7 mouse cellular contexts compared by ENCODE assay signal in the genomic region with DNA sequence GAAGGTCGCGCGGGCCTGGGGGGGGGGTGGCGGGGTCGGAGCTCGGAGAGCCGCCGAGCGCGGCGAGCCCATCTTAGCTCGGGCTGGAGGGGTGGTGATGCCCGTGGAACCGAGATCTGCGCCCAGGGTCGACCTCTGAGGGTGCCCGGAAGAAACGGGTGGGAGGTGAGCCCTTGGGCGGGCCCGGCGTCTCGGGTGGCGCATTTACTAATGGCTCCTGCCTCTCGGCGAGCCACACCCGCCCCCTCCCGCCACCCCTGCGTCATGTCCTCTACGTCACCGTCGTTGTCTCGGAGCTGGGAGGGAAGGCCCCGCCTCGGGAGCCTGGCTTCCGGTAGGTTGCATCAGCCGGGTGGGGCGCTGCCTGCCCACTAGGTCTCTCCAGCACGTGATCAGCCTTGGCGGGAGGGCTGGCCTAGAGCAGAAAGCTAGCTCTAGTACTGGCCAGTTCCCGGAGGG. TPM values are rescaled to one million over a fixed set of nuclear protein-coding genes. Genes with fewer than 3 reads are reported as not detected.
DNase-seq lines count a peak whose midpoint lies in the region; ATAC-seq and TF ChIP-seq lines count a peak whose summit lies in the region.

No protein-coding gene starts in this region.

- WGBS in intestine, postnatal 0 days: under 1% methylated on average over 40 of the region's 40 CpGs
- WGBS in midbrain, embryonic 12.5 days: under 1% methylated on average over 40 of the region's 40 CpGs
- 1% methylated on average over 40 of the region's 40 CpGs for whole genome bisulfite sequencing in small intestine, adult 2 months

- peaks cover 19% of the 10 kb centered on the region for H3K36me3 ChIP-seq in intestine, postnatal 0 days (ENCODE audit: control insufficient read depth, insufficient read depth)
- peaks cover 15% of the 10 kb centered on the region for H3K36me3 ChIP-seq in midbrain, embryonic 12.5 days
- H3K36me3 ChIP-seq in small intestine, adult 2 months (ENCODE audit: control insufficient read depth, insufficient read depth, low read length): peaks cover 20% of the 10 kb centered on the region

- H3K4me3 ChIP-seq in intestine, postnatal 0 days (ENCODE audit: low read depth, low read length): peak overlapping the region; percentile 68
- H3K4me3 ChIP-seq in midbrain, embryonic 12.5 days: peak overlapping the region; percentile 81
- peak overlapping the region; percentile 82 for H3K4me3 ChIP-seq in small intestine, adult 2 months (ENCODE audit: low read depth, low read length)

- peak; percentile 50 for TF ChIP-seq CTCF in intestine, postnatal 0 days (IDR thresholded peaks at IDR 0.05; ENCODE audit: low read depth)
- no peak for TF ChIP-seq CTCF in small intestine, adult 2 months (IDR thresholded peaks at IDR 0.05; ENCODE audit: extremely low read depth, insufficient read length, insufficient replicate concordance, low read depth, low read length)

- peak overlapping the region; percentile 100 for H3K27ac ChIP-seq in intestine, postnatal 0 days (ENCODE audit: low read depth, low read length)
- H3K27ac ChIP-seq in midbrain, embryonic 12.5 days (replicated peaks): peak overlapping the region; percentile 98
- peak overlapping the region; percentile 74 for H3K27ac ChIP-seq in small intestine, adult 2 months (ENCODE audit: insufficient read depth, low read depth, low read length)

- DNase-seq in adrenal gland, adult 8-10 months: peak; percentile 97
- peak; percentile 98 for DNase-seq in embryo, embryonic 9.5 days (ENCODE audit: extremely low spot score)
- peak; percentile 93 to 96 for DNase-seq in gastrocnemius, postnatal 4 days (ENCODE audit: low spot score in 2 of 2)
- peak; percentile 98 for DNase-seq in left cerebral cortex, postnatal 4 days

- no peaks in the 10 kb centered on the region for H3K27me3 ChIP-seq in intestine, postnatal 0 days (replicated peaks; ENCODE audit: control insufficient read depth, insufficient read depth, low read length)
- no peaks in the 10 kb centered on the region for H3K27me3 ChIP-seq in midbrain, embryonic 12.5 days
- H3K27me3 ChIP-seq in small intestine, adult 2 months (ENCODE audit: control insufficient read depth, insufficient read depth, low read length): no peaks in the 10 kb centered on the region

- intact Hi-C loops in left cerebral cortex, postnatal 4 days (cut with DNase I): no loop called here

- no peaks in the 10 kb centered on the region for H3K4me1 ChIP-seq in intestine, postnatal 0 days (replicated peaks; ENCODE audit: control insufficient read depth, insufficient read depth, low read length)
- H3K4me1 ChIP-seq in midbrain, embryonic 12.5 days: peaks cover 12% of the 10 kb centered on the region
- peaks cover 3% of the 10 kb centered on the region; the same call in 1 of the 2 replicates for H3K4me1 ChIP-seq in small intestine, adult 2 months (ENCODE audit: control insufficient read depth, insufficient read depth, insufficient read length, low read length)

- peak overlapping the region; percentile 79 for H3K4me2 ChIP-seq in intestine, postnatal 0 days (replicated peaks; ENCODE audit: low read depth)
- H3K4me2 ChIP-seq in midbrain, embryonic 12.5 days (replicated peaks): peak overlapping the region; percentile 81

- peak overlapping the region; percentile 92 for H3K9ac ChIP-seq in intestine, postnatal 0 days (ENCODE audit: low read depth, low read length)
- H3K9ac ChIP-seq in midbrain, embryonic 12.5 days (replicated peaks): peak overlapping the region; percentile 98

- ATAC-seq in intestine, postnatal 0 days: peak; percentile 82
- peak; percentile 86 for ATAC-seq in midbrain, embryonic 12.5 days (ENCODE audit: low FRiP score, low read depth)

- no peaks in the 10 kb centered on the region for H3K9me3 ChIP-seq in intestine, postnatal 0 days (ENCODE audit: control insufficient read depth)
- no peaks in the 10 kb centered on the region for H3K9me3 ChIP-seq in midbrain, embryonic 12.5 days

- TF ChIP-seq POLR2A in small intestine, adult 2 months (IDR thresholded peaks at IDR 0.05; ENCODE audit: low read depth, low read length): peak; percentile 81

RNA-seq across cellular contexts. Expression of a gene that starts 0.5 kb away (rescaled TPM):
- 1,000 to 10,000 TPM in 3 of 4 experiments, 100 to 1,000 TPM in 1; 987 to 1,365 (median 1,077) TPM for total RNA-seq in adrenal gland, adult 8-10 months (2022)
- 100 to 1,000 TPM; 842 to 874 TPM for total RNA-seq in gastrocnemius, postnatal 4 days (2021)
- polyA plus RNA-seq in intestine, postnatal 0 days (2015; fragmentation: Nextera tagmentation; extraction: Ambion mirVana): 1,650 and 1,730 TPM in 2 replicates
- total RNA-seq in left cerebral cortex, postnatal 4 days (2021): 100 to 1,000 TPM; 642 to 677 TPM
- 1,467 and 1,563 TPM in 2 replicates for polyA plus RNA-seq in midbrain, embryonic 12.5 days (2016; fragmentation: Nextera tagmentation; extraction: Ambion mirVana)
- polyA plus RNA-seq in small intestine, adult 2 months (2012; rRNA removed): 49.3 and 102 TPM in 2 replicates

RNA-seq across cellular contexts. Expression of a gene that starts 14.0 kb away (rescaled TPM):
- total RNA-seq in adrenal gland, adult 8-10 months (2022): not detected
- total RNA-seq in gastrocnemius, postnatal 4 days (2021): not detected
- polyA plus RNA-seq in intestine, postnatal 0 days (2015; fragmentation: Nextera tagmentation; extraction: Ambion mirVana): 1.1 and 5.0 TPM in 2 replicates
- not detected for total RNA-seq in left cerebral cortex, postnatal 4 days (2021)
- 0.97 and 1.2 TPM in 2 replicates for polyA plus RNA-seq in midbrain, embryonic 12.5 days (2016; fragmentation: Nextera tagmentation; extraction: Ambion mirVana)
- 0.38 and 336 TPM in 2 replicates for polyA plus RNA-seq in small intestine, adult 2 months (2012; rRNA removed)

RNA-seq across cellular contexts. Expression of a gene that starts 35.7 kb away (rescaled TPM):
- 100 to 1,000 TPM in 2 of 4 experiments, 10 to 100 TPM in 2; 50.2 to 117 (median 83.7) TPM for total RNA-seq in adrenal gland, adult 8-10 months (2022)
- 1 to 10 TPM; 1.5 to 1.7 TPM for total RNA-seq in gastrocnemius, postnatal 4 days (2021)
- 10.0 and 10.4 TPM in 2 replicates for polyA plus RNA-seq in intestine, postnatal 0 days (2015; fragmentation: Nextera tagmentation; extraction: Ambion mirVana)
- total RNA-seq in left cerebral cortex, postnatal 4 days (2021): 100 to 1,000 TPM in 1 of 2 experiments, 10 to 100 TPM in 1; 43.8 to 116 TPM
- 72.8 and 86.6 TPM in 2 replicates for polyA plus RNA-seq in midbrain, embryonic 12.5 days (2016; fragmentation: Nextera tagmentation; extraction: Ambion mirVana)
- polyA plus RNA-seq in small intestine, adult 2 months (2012; rRNA removed): 2.7 and 4.6 TPM in 2 replicates

RNA-seq across cellular contexts. Expression of a gene that starts 50.5 kb away (rescaled TPM):
- not detected for total RNA-seq in adrenal gland, adult 8-10 months (2022)
- total RNA-seq in gastrocnemius, postnatal 4 days (2021): not detected
- polyA plus RNA-seq in intestine, postnatal 0 days (2015; fragmentation: Nextera tagmentation; extraction: Ambion mirVana): 0.12 and 0.18 TPM in 2 replicates
- not detected for total RNA-seq in left cerebral cortex, postnatal 4 days (2021)
- not detected in 2 replicates for polyA plus RNA-seq in midbrain, embryonic 12.5 days (2016; fragmentation: Nextera tagmentation; extraction: Ambion mirVana)
- 0.09 TPM in 1 of 2 replicates, not detected in the other for polyA plus RNA-seq in small intestine, adult 2 months (2012; rRNA removed)

RNA-seq across cellular contexts. Expression of a gene that starts 59.4 kb away (rescaled TPM):
- not detected for total RNA-seq in adrenal gland, adult 8-10 months (2022)
- total RNA-seq in gastrocnemius, postnatal 4 days (2021): under 1 TPM; 0.29 to 0.44 TPM
- polyA plus RNA-seq in intestine, postnatal 0 days (2015; fragmentation: Nextera tagmentation; extraction: Ambion mirVana): 5.3 and 7.8 TPM in 2 replicates
- total RNA-seq in left cerebral cortex, postnatal 4 days (2021): not detected
- 0.56 and 1.1 TPM in 2 replicates for polyA plus RNA-seq in midbrain, embryonic 12.5 days (2016; fragmentation: Nextera tagmentation; extraction: Ambion mirVana)
- polyA plus RNA-seq in small intestine, adult 2 months (2012; rRNA removed): 0.11 and 0.72 TPM in 2 replicates

Comparison
In these comparisons a context has a peak if more than half of its experiments do, and no peak if none do; other contexts are left out.
1. Peak in every context shown above with its lines: DNase-seq, ATAC-seq, H3K4me3 ChIP-seq and H3K27ac ChIP-seq.
2. RNA of a gene that starts 35.7 kb away (total RNA-seq): 43.8 to 116 TPM in left cerebral cortex, postnatal 4 days and 50.2 to 117 TPM in adrenal gland, adult 8-10 months; 1.5 to 1.7 TPM in gastrocnemius, postnatal 4 days; every median in the first group is over 10 times any median in the second.